Mouse (Mus musculus): ENCODE measurements around the gene Cd82.

- no peak for TF ChIP-seq CTCF (IDR thresholded peaks at IDR 0.05; ENCODE audit: low read depth, low read length)
- no peak for TF ChIP-seq POLR2A (IDR thresholded peaks at IDR 0.05; ENCODE audit: borderline replicate concordance, low read depth, low read length)
These were observed 29.4 kb downstream of the Cd82 start for GRCm38 (mm10) chr2:93433543-93433942.
